Mouse (Mus musculus) thymus, postnatal 14 days (tissue): ENCODE results near the gene Epop.

Experiments used
- DNase-seq: peaks from one replicate; pipeline ENCODE4 v3.0.0; 2021

Gene Epop

GRCm38 (mm10) chr11:97627556-97628302, 1.8 kb downstream of the Epop start:
- no peak for DNase-seq

GRCm38 (mm10) chr11:97626850-97627249, 2.7 kb downstream of the Epop start:
- DNase-seq, result no peak

- DNase-seq, result no peak
Measured at GRCm38 (mm10) chr11:97626431-97626830, 3.1 kb downstream of the Epop start.

GRCm38 (mm10) chr11:97625551-97625950, 4.0 kb downstream of the Epop start:
- DNase-seq, result no peak

GRCm38 (mm10) chr11:97623166-97623565, 6.3 kb downstream of the Epop start:
- no peak for DNase-seq

GRCm38 (mm10) chr11:97622440-97622839, 7.1 kb downstream of the Epop start:
- DNase-seq, result peak; percentile 64

GRCm38 (mm10) chr11:97619391-97619795, 10.1 kb downstream of the Epop start:
- peak; percentile 24 for DNase-seq

- DNase-seq, result no peak
Measured at GRCm38 (mm10) chr11:97618368-97618767, 11.1 kb downstream of the Epop start.

GRCm38 (mm10) chr11:97615276-97615675, 14.2 kb downstream of the Epop start:
- no peak for DNase-seq

GRCm38 (mm10) chr11:97611076-97611475, 18.4 kb downstream of the Epop start:
- DNase-seq, result no peak

- no peak for DNase-seq
Measured at GRCm38 (mm10) chr11:97609743-97610142, 19.8 kb downstream of the Epop start.

- no peak for DNase-seq
Measured at GRCm38 (mm10) chr11:97608933-97609332, 20.6 kb downstream of the Epop start.

GRCm38 (mm10) chr11:97607056-97607725, 22.3 kb downstream of the Epop start:
- no peak for DNase-seq

GRCm38 (mm10) chr11:97603891-97604290, 25.6 kb downstream of the Epop start:
- no peak for DNase-seq

- no peak for DNase-seq
Measured at GRCm38 (mm10) chr11:97602223-97602622, 27.3 kb downstream of the Epop start.

- no peak for DNase-seq
Measured at GRCm38 (mm10) chr11:97599104-97599503, 30.4 kb downstream of the Epop start.

- DNase-seq, result no peak
Measured at GRCm38 (mm10) chr11:97597945-97598691, 31.4 kb downstream of the Epop start.

- no peak for DNase-seq
Measured at GRCm38 (mm10) chr11:97594136-97594535, 35.4 kb downstream of the Epop start.

- no peak for DNase-seq
Measured at GRCm38 (mm10) chr11:97591910-97592309, 37.6 kb downstream of the Epop start.

GRCm38 (mm10) chr11:97590227-97590960, 39.1 kb downstream of the Epop start:
- DNase-seq, result no peak

GRCm38 (mm10) chr11:97589216-97589615, 40.3 kb downstream of the Epop start:
- no peak for DNase-seq

GRCm38 (mm10) chr11:97585932-97586331, 43.6 kb downstream of the Epop start:
- DNase-seq, result no peak

- no peak for DNase-seq
Measured at GRCm38 (mm10) chr11:97584476-97584875, 45.0 kb downstream of the Epop start.
